Mouse (Mus musculus) heart, embryonic 10.5 days (tissue): ENCODE measurements around the gene Vmn2r50. TPM values are rescaled to one million over a fixed set of nuclear protein-coding genes. Genes with fewer than 3 reads are reported as not detected.
"Not testable (repeated sequence)": the region's sequence is repeated elsewhere in the genome, so short reads cannot be mapped to it uniquely, and the experiment has no call there.

Experiments used
- DNase-seq: peaks from one replicate; pipeline ENCODE4 v3.0.0-alpha.2; 2017; ENCODE audit warnings: low spot score
- H3K27ac ChIP-seq: fragments of 300-500 bp; sonication (generic); 2 replicates; pipeline ENCODE4 v1.5.1; 2016; ENCODE audit warnings: mild to moderate bottlenecking
- H3K27me3 ChIP-seq: fragments of 300-500 bp; sonication (generic); 2 replicates; pipeline ENCODE4 v1.6.1; 2016; ENCODE audit warnings: mild to moderate bottlenecking; ENCODE audit not compliant: poor library complexity, insufficient read depth, severe bottlenecking
- H3K36me3 ChIP-seq: fragments of 300-500 bp; sonication (generic); 2 replicates; pipeline ENCODE4 v1.6.1; 2016; ENCODE audit warnings: mild to moderate bottlenecking, moderate library complexity
- H3K4me1 ChIP-seq: fragments of 300-500 bp; sonication (generic); 2 replicates; pipeline ENCODE4 v1.6.1; 2016; ENCODE audit warnings: mild to moderate bottlenecking
- H3K4me3 ChIP-seq: fragments of 300-500 bp; sonication (generic); 2 replicates; pipeline ENCODE4 v1.5.1; 2016; ENCODE audit warnings: mild to moderate bottlenecking, moderate library complexity
- H3K9me3 ChIP-seq: fragments of 300-500 bp; sonication (generic); 2 replicates; pipeline ENCODE4 v1.6.1; 2016; ENCODE audit warnings: mild to moderate bottlenecking, moderate library complexity
- whole genome bisulfite sequencing: fragments of 180-500 bp; shearing (Covaris S2); methylation state at CpG from one replicate; pipeline ENCODE4 v1.1.7; 2016; 5-methylcytosine and 5-hydroxymethylcytosine counted together
- polyA plus RNA-seq: library from polyadenylated mRNA; unstranded; fragments of >200 nt; fragmentation: Nextera tagmentation; extraction: Ambion mirVana; gene quantifications from 2 replicates; pipeline ENCODE4 v1.2.1, GENCODE M21; 2016

Gene Vmn2r50
- polyA plus RNA-seq = not detected in 2 replicates

DNA sequence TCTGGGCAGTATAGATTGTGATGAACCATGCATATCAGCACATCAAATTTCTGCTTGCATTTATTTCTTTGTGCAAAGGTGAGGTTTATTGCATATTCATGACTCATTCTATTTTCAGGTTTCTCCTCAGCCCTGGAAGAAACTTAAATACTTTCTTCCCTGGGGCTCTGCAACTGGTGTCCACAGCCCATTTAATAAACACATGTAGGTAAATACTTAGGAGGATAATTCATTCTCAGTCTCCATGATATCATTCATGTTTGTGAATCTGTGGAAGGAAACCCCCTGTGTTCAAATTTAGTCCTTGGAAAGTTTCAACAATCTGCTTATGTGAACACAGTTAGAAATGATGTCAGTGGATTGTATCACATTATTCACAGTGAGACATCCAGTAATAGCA lies at the start of gene Vmn2r50:
TSS of gene Vmn2r50 (minus strand) at position 101 of the 400 bp plus-strand sequence.
- H3K27ac ChIP-seq, H3K36me3 ChIP-seq, H3K9me3 ChIP-seq, H3K4me3 ChIP-seq, DNase-seq, H3K4me1 ChIP-seq, H3K27me3 ChIP-seq: not testable (repeated sequence)

DNA sequence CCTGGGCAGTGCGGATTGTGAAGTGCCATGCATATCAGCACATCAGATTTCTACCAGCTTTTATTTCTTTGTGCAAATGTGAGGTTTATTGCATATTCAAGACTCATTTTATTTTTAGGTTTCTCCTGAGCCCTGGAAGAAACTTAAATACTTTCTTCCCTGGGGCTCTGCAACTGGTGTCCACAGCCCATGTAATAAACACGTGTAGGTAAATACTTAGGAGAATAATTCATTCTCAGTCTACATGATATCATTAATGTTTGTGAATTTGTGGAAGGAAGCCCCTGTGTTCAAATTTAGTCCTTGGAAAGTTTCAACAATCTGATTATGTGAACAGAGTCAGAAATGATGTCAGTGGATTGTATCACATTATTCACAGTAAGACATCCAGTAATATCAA lies 60.9 kb downstream of the Vmn2r50 start, which contains the start of gene Vmn2r49:
TSS of gene Vmn2r49 (minus strand) at position 101 of the 400 bp plus-strand sequence.
- H3K4me1 ChIP-seq, H3K4me3 ChIP-seq, H3K27ac ChIP-seq, H3K27me3 ChIP-seq, H3K9me3 ChIP-seq, DNase-seq, H3K36me3 ChIP-seq: not testable (repeated sequence)
- 33% methylated on average over 1 of the region's 2 CpGs for WGBS

Other genes starting within 250 kb of the Vmn2r50 start
- gene Vmn2r47, start 212.0 kb downstream of the Vmn2r50 start, polyA plus RNA-seq = not detected in 2 replicates
- gene Vmn2r48, start 99.7 kb downstream of the Vmn2r50 start, polyA plus RNA-seq = not detected in 2 replicates
- not detected in 2 replicates for gene Vmn2r49, start 61.0 kb downstream of the Vmn2r50 start, polyA plus RNA-seq
- not detected in 2 replicates for gene Vmn2r51, start 52.4 kb upstream of the Vmn2r50 start, polyA plus RNA-seq
- not detected in 2 replicates for gene Vmn2r52, start 123.3 kb upstream of the Vmn2r50 start, polyA plus RNA-seq
- not detected in 2 replicates for gene Vmn1r66, start 224.7 kb upstream of the Vmn2r50 start, polyA plus RNA-seq